Mouse (Mus musculus) liver, postnatal 0 days (tissue): ENCODE results near the gene Ptgds.

Experiments
- CTCF ChIP-seq: sonication (generic); IDR thresholded peaks from 2 replicates; pipeline ENCODE4 v1.5.1; 2016; ENCODE audit warnings: antibody characterized with exemption, low read depth
- EP300 ChIP-seq: IDR thresholded peaks from 2 replicates; pipeline ENCODE4 v1.6.1; 2016; ENCODE audit warnings: antibody characterized with exemption, low read depth, mild to moderate bottlenecking

DNA sequence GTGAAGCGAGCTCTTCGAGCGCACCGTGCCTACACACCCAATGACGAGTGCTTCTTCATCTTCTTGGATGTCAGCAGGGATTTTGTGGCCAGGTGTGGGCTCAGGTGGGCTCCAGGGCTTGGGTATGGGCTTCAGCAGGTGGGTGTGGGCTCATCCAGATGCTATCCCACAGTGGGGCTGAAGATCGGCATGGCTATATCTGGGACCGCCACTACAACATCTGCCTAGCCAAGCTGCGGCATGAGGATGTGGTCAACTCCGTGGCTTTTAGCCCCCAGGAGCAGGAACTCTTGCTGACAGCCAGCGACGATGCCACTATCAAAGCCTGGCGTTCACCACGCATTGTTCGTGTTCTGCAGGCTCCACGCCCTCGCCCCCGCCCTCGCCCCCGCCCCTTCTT lies 34.7 kb upstream of the Ptgds start:
- TF ChIP-seq EP300 (no peak), CTCF (no peak)
